Mouse (Mus musculus) embryonic facial prominence, embryonic 11.5 days (tissue): ENCODE results near the gene Ccdc169. TPM values are rescaled to one million over a fixed set of nuclear protein-coding genes. Genes with fewer than 3 reads are reported as not detected.

Source experiments
- ATAC-seq: fragments of 200-750 bp; cut with Nextera tagmentation; replicated peaks from 2 replicates; pipeline ENCODE4 v1.8.0; 2017; ENCODE audit warnings: low read depth; ENCODE audit not compliant: insufficient number of reproducible peaks, low FRiP score, low TSS enrichment
- DNase-seq: peaks from one replicate; pipeline ENCODE4 v3.0.0-alpha.2; 2015; ENCODE audit warnings: low spot score
- H3K27ac ChIP-seq: fragments of 300-500 bp; sonication (generic); replicated peaks from 2 replicates; pipeline ENCODE4 v1.5.1; 2014; ENCODE audit warnings: mild to moderate bottlenecking, low read depth, low read length, control low read depth
- H3K27me3 ChIP-seq: fragments of 300-500 bp; sonication (generic); 2 replicates; pipeline ENCODE4 v1.6.1; 2014; ENCODE audit warnings: mild to moderate bottlenecking, low read length, moderate library complexity, mixed read lengths; ENCODE audit not compliant: control insufficient read depth, insufficient read depth
- H3K36me3 ChIP-seq: fragments of 300-500 bp; sonication (generic); replicated peaks from 2 replicates; pipeline ENCODE4 v1.6.1; 2014; ENCODE audit warnings: low read depth, mild to moderate bottlenecking, low read length, moderate library complexity, mixed read lengths; ENCODE audit not compliant: control insufficient read depth, insufficient read depth
- H3K4me1 ChIP-seq: fragments of 300-500 bp; sonication (generic); 2 replicates; pipeline ENCODE4 v1.6.1; 2014; ENCODE audit warnings: low read length, mixed read lengths; ENCODE audit not compliant: control insufficient read depth, insufficient read depth
- H3K4me2 ChIP-seq: fragments of 300-500 bp; sonication (generic); 2 replicates; pipeline ENCODE4 v1.6.1; 2014; ENCODE audit warnings: low read depth, mild to moderate bottlenecking, control low read depth, low read length, moderate library complexity
- H3K4me3 ChIP-seq: fragments of 300-500 bp; sonication (generic); 2 replicates; pipeline ENCODE4 v1.5.1; 2014; ENCODE audit warnings: low read depth, low read length, control low read depth
- H3K9ac ChIP-seq: fragments of 300-500 bp; sonication (generic); replicated peaks from 2 replicates; pipeline ENCODE4 v1.6.1; 2014; ENCODE audit warnings: mild to moderate bottlenecking, control low read depth, low read length
- H3K9me3 ChIP-seq: fragments of 300-500 bp; sonication (generic); replicated peaks from 2 replicates; pipeline ENCODE4 v1.6.1; 2016; ENCODE audit warnings: mild to moderate bottlenecking, low read length, inconsistent platforms, mixed read lengths; ENCODE audit not compliant: control insufficient read depth
- WGBS: fragments of 180-500 bp; shearing (Covaris S2); extraction: QIAGEN DNeasy Blood & Tissue Kit; methylation state at CpG from one replicate; pipeline ENCODE4 v1.1.7; 2014; 5-methylcytosine and 5-hydroxymethylcytosine counted together
- polyA plus RNA-seq: library from polyadenylated mRNA; unstranded; fragments of >200 nt; fragmentation: Nextera tagmentation; extraction: Ambion mirVana; gene quantifications from 2 replicates; pipeline ENCODE4 v1.2.1, GENCODE M21; 2014

Ccdc169 gene
- polyA plus RNA-seq, 1 experiment from 2014 or later, result 0.07 TPM

- peaks cover 11% of the 10 kb centered on the region for H3K36me3 ChIP-seq
Observed at GRCm38 (mm10) chr3:55129181-55129692, 7.9 kb upstream of the Ccdc169 start.

GRCm38 (mm10) chr3:55131576-55132233 is 5.4 kb upstream of the Ccdc169 start:
- H3K9ac ChIP-seq, result no peak overlapping the region
- H3K4me3 ChIP-seq, result no peak overlapping the region
- no peaks in the 10 kb centered on the region for H3K9me3 ChIP-seq
- H3K4me1 ChIP-seq, result no peaks in the 10 kb centered on the region
- WGBS, result 93% methylated on average over 6 of the region's 6 CpGs
- no peak for ATAC-seq
- H3K4me2 ChIP-seq, result no peak overlapping the region
- H3K27ac ChIP-seq, result no peak overlapping the region
- peaks cover 11% of the 10 kb centered on the region for H3K36me3 ChIP-seq
- no peak for DNase-seq
- no peaks in the 10 kb centered on the region for H3K27me3 ChIP-seq

More at GRCm38 (mm10) chr3:55129181-55129692, 7.9 kb upstream of the Ccdc169 start:
- no peaks in the 10 kb centered on the region for H3K9me3 ChIP-seq
- H3K4me2 ChIP-seq, result no peak overlapping the region
- H3K27me3 ChIP-seq, result no peaks in the 10 kb centered on the region
- DNase-seq (no peak), ATAC-seq (no peak)
- H3K27ac ChIP-seq, result no peak overlapping the region
- H3K4me3 ChIP-seq, result no peak overlapping the region
- 85% methylated on average over 4 of the region's 4 CpGs for WGBS
- H3K9ac ChIP-seq, result no peak overlapping the region
- no peaks in the 10 kb centered on the region for H3K4me1 ChIP-seq

GRCm38 (mm10) chr3:55139837-55140236 is 2.7 kb downstream of the Ccdc169 start:
- peaks cover 5% of the 10 kb centered on the region for H3K36me3 ChIP-seq

GRCm38 (mm10) chr3:55141401-55141800 is 4.3 kb downstream of the Ccdc169 start:
- Histone ChIP-seq H3K9me3 (no peaks in the 10 kb centered on the region), H3K4me1 (no peaks in the 10 kb centered on the region), H3K4me3 (no peak overlapping the region), H3K4me2 (no peak overlapping the region), H3K27me3 (no peaks in the 10 kb centered on the region), H3K27ac (no peak overlapping the region), H3K9ac (no peak overlapping the region), H3K36me3 (peaks cover 2% of the 10 kb centered on the region)
- DNase-seq (no peak), ATAC-seq (no peak)
- WGBS, result 44% methylated on average over 2 of the region's 2 CpGs

More at GRCm38 (mm10) chr3:55139837-55140236, 2.7 kb downstream of the Ccdc169 start:
- ATAC-seq (no peak), DNase-seq (no peak)
- Histone ChIP-seq H3K9me3 (no peaks in the 10 kb centered on the region), H3K4me3 (no peak overlapping the region), H3K27me3 (no peaks in the 10 kb centered on the region), H3K9ac (no peak overlapping the region), H3K27ac (no peak overlapping the region), H3K4me1 (no peaks in the 10 kb centered on the region), H3K4me2 (no peak overlapping the region)
- WGBS, result 92% methylated on average over 12 of the region's 12 CpGs

GRCm38 (mm10) chr3:55144916-55145315 is 7.8 kb downstream of the Ccdc169 start:
- ATAC-seq (no peak), DNase-seq (no peak)
- no peaks in the 10 kb centered on the region for H3K27me3 ChIP-seq
- no peaks in the 10 kb centered on the region for H3K4me1 ChIP-seq
- no peaks in the 10 kb centered on the region for H3K9me3 ChIP-seq
- H3K9ac ChIP-seq, result no peak overlapping the region
- 83% methylated on average over 4 of the region's 4 CpGs for WGBS
- no peak overlapping the region for H3K4me3 ChIP-seq
- no peak overlapping the region for H3K4me2 ChIP-seq
- no peaks in the 10 kb centered on the region for H3K36me3 ChIP-seq
- H3K27ac ChIP-seq, result no peak overlapping the region

GRCm38 (mm10) chr3:55146441-55146840 is 9.3 kb downstream of the Ccdc169 start:
- Histone ChIP-seq H3K4me1 (no peaks in the 10 kb centered on the region), H3K27ac (no peak overlapping the region), H3K9ac (no peak overlapping the region), H3K4me3 (no peak overlapping the region), H3K36me3 (no peaks in the 10 kb centered on the region), H3K27me3 (no peaks in the 10 kb centered on the region), H3K4me2 (no peak overlapping the region), H3K9me3 (no peaks in the 10 kb centered on the region)
- DNase-seq (no peak), ATAC-seq (no peak)
- 52% methylated on average over 6 of the region's 6 CpGs for WGBS

GRCm38 (mm10) chr3:55147156-55147555 is 10.0 kb downstream of the Ccdc169 start:
- no peak for ATAC-seq
- Histone ChIP-seq H3K36me3 (no peaks in the 10 kb centered on the region), H3K4me2 (no peak overlapping the region), H3K27ac (no peak overlapping the region), H3K9ac (no peak overlapping the region), H3K4me3 (no peak overlapping the region), H3K27me3 (no peaks in the 10 kb centered on the region), H3K4me1 (no peaks in the 10 kb centered on the region), H3K9me3 (no peaks in the 10 kb centered on the region)
- no peak for DNase-seq
- 87% methylated on average over 2 of the region's 2 CpGs for WGBS

GRCm38 (mm10) chr3:55148091-55148490 is 11.0 kb downstream of the Ccdc169 start:
- no peaks in the 10 kb centered on the region for H3K36me3 ChIP-seq

More at GRCm38 (mm10) chr3:55148091-55148490, 11.0 kb downstream of the Ccdc169 start:
- H3K27ac ChIP-seq, result no peak overlapping the region
- no peak overlapping the region for H3K4me2 ChIP-seq
- DNase-seq, result peak; percentile 53
- WGBS, result 11% methylated on average over 3 of the region's 3 CpGs
- H3K4me3 ChIP-seq, result no peak overlapping the region
- H3K4me1 ChIP-seq, result no peaks in the 10 kb centered on the region
- H3K9ac ChIP-seq, result no peak overlapping the region
- H3K27me3 ChIP-seq, result no peaks in the 10 kb centered on the region
- H3K9me3 ChIP-seq, result no peaks in the 10 kb centered on the region
- no peak for ATAC-seq
